Mouse (Mus musculus): ENCODE results near the gene Tmem37. TPM values are rescaled to one million over a fixed set of nuclear protein-coding genes. Genes with fewer than 3 reads are reported as not detected.
A peak's percentile ranks its signal among the peaks of the same experiment; 100 is the strongest.

The Tmem37 gene
- polyA plus RNA-seq, 1 experiment from 2014 or later = 6.2 TPM

DNA sequence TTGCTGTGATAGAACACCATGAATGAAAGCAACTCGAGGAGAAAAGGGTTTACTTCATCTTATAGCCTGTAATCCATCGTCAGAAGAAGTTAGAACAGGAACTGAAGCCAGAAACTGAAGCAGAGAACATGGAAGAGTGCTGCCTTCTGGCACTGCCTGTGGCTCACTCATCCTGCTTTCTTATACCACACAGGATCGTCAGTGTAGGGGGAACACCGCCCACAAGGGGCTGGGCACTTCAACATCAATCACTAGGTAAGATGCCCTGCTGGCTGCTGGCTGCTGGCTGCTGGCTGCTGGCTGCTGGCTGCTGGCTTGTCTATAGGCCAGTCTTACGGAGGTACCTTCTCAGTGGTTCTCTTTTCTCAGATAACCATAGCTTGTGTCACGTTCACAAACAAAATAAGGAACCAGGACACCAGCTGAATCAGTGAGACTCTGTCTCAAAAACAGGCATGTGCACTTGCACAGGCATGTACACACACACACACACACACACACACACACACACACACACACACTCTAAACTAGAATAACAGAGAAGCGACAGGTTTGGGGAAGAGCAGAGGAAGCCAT, 53.5 kb downstream of the Tmem37 start:
- Histone ChIP-seq H3K27me3 (no peaks in the 10 kb centered on the region), H3K9me3 (no peaks in the 10 kb centered on the region), H3K27ac (no peak overlapping the region), H3K9ac (replicated peaks) (no peak overlapping the region), H3K36me3 (no peaks in the 10 kb centered on the region), H3K4me1 (replicated peaks) (peaks cover 3% of the 10 kb centered on the region; the same call in 1 of the 2 replicates), H3K4me2 (replicated peaks) (no peak overlapping the region), H3K4me3 (replicated peaks) (no peak overlapping the region)
- WGBS = 85% methylated on average over 7 of the region's 7 CpGs
- no peak for ATAC-seq

DNA sequence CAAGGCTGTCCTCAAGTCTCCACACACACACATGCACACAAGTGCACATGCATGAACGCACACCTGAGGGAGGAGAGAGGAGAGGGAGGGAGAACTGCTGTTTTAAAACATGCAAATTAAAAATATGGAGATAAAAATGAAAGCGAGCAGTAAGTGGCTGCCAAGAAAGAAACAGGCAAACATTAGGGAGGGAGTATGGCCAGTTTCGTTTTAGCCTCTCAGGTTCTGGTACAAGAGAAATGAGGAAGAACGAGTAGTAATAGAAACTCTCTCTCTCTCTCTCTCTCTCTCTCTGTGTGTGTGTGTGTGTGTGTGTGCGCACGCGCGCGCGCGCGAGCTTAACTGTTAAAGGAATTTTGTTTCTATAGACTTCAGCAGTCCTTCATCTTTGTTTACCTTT, 54.4 kb downstream of the Tmem37 start:
- no peak overlapping the region for H3K4me3 ChIP-seq (replicated peaks)
- H3K27ac ChIP-seq = no peak overlapping the region
- no peaks in the 10 kb centered on the region for H3K9me3 ChIP-seq
- 92% methylated on average over 12 of the region's 12 CpGs for WGBS
- no peaks in the 10 kb centered on the region for H3K27me3 ChIP-seq
- H3K4me1 ChIP-seq (replicated peaks) = peaks cover 3% of the 10 kb centered on the region; the same call in 1 of the 2 replicates
- no peak overlapping the region for H3K4me2 ChIP-seq (replicated peaks)
- H3K9ac ChIP-seq (replicated peaks) = no peak overlapping the region
- no peaks in the 10 kb centered on the region for H3K36me3 ChIP-seq
- ATAC-seq = no peak

DNA sequence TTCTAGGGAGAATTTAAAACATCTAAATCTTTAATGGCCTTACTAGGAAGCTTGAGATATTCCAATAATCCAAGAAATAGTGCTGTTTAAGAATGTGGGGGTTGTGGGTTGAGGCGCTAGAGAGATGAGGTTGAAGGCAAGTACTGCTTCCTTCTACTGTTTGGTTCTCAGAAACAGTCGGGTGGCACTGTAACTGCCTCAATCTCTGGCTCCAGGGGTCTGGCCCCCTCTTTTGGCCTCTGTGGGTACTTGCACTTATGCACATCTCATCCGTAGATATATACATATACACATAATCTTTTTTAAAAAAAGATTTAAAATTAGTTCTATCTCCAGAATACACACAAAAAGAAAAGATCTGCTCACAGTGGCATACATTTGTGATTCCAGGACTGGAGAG, 55.0 kb downstream of the Tmem37 start:
- Histone ChIP-seq H3K27me3 (no peaks in the 10 kb centered on the region), H3K4me3 (replicated peaks) (no peak overlapping the region), H3K4me1 (replicated peaks) (peaks cover 3% of the 10 kb centered on the region; the same call in 1 of the 2 replicates), H3K9ac (replicated peaks) (no peak overlapping the region), H3K9me3 (no peaks in the 10 kb centered on the region), H3K36me3 (no peaks in the 10 kb centered on the region), H3K27ac (no peak overlapping the region), H3K4me2 (replicated peaks) (no peak overlapping the region)
- 0 out of 2 replicates have a peak, but pooled peaks have one; percentile 56 for ATAC-seq
- 39% methylated on average over 3 of the region's 3 CpGs for WGBS

Other genes starting within 250 kb of the Tmem37 start
- 10.6 and 11.8 TPM in 2 replicates for gene Ptpn4, start 236.5 kb downstream of the Tmem37 start, polyA plus RNA-seq (2015; fragmentation: Nextera tagmentation; extraction: Ambion mirVana)
- gene Tmem177, start 160.9 kb downstream of the Tmem37 start, polyA plus RNA-seq (2015; fragmentation: Nextera tagmentation; extraction: Ambion mirVana) = 8.9 and 9.0 TPM in 2 replicates
- 0.05 TPM in 1 of 2 replicates, not detected in the other for gene Cfap221, start 76.8 kb downstream of the Tmem37 start, polyA plus RNA-seq (2015; fragmentation: Nextera tagmentation; extraction: Ambion mirVana)
- gene Sctr, start 67.2 kb downstream of the Tmem37 start, polyA plus RNA-seq (2015; fragmentation: Nextera tagmentation; extraction: Ambion mirVana) = 0.98 and 1.4 TPM in 2 replicates
- gene Dbi, start 47.0 kb upstream of the Tmem37 start, polyA plus RNA-seq (2015; fragmentation: Nextera tagmentation; extraction: Ambion mirVana) = 654 and 688 TPM in 2 replicates
- 20.7 and 21.8 TPM in 2 replicates for gene 3110009E18Rik, start 47.1 kb upstream of the Tmem37 start, polyA plus RNA-seq (2015; fragmentation: Nextera tagmentation; extraction: Ambion mirVana)
- gene Steap3, start 198.6 kb upstream of the Tmem37 start, polyA plus RNA-seq (2015; fragmentation: Nextera tagmentation; extraction: Ambion mirVana) = 1.5 and 2.1 TPM in 2 replicates

All from midbrain, embryonic 13.5 days (tissue).